Mouse (Mus musculus) liver, postnatal 0 days (tissue): ENCODE measurements around the gene Ctnnbip1.

Source experiments
- CTCF ChIP-seq: sonication (generic); IDR thresholded peaks from 2 replicates; pipeline ENCODE4 v1.5.1; 2016; ENCODE audit warnings: antibody characterized with exemption, low read depth
- EP300 ChIP-seq: IDR thresholded peaks from 2 replicates; pipeline ENCODE4 v1.6.1; 2016; ENCODE audit warnings: antibody characterized with exemption, low read depth, mild to moderate bottlenecking

DNA sequence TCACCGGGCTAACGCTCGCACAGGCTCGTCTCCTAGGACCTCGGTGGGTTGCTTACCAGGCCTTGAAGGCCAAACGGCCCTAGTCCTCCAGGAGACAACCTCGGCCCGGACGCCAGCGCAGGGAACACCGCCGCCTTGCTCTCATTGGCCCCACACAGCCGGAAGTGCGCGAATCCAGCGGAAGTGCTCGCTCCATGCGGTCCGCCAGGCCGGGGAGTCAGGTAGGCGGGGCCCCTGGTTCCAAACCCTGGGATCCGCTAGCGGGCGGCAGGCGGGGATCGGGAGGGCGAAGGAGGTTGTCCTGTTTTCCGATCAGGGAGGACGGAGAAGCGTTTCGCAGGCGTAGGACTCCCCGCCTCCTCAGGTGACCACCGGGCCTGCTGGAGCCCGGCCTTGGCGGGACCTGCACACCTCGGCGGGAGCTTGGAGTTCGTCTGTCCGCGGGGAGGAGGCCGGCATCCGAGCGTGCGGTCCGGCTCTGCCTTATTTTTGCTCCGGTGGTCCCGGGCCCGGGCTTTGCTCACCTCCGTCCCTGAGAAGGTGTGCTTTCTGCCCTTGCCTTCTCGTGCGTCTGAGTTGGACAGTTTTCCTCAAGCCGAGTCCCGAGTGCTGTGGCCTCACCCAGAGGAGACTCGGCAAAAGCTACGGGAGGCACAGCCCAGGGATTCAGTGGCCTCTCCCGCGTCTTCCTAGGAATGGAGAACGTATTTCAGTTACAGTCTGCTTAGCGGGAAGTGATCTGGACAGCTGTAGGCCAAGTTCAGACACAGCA is 32.8 kb upstream of the Ctnnbip1 start, which contains the start of the genes Nmnat1 and Lzic:
- TF ChIP-seq CTCF (peak; percentile 27), EP300 (no peak)
